Mouse (Mus musculus): Measurements from ENCODE around the gene Gas2l2. TPM values are rescaled to one million over a fixed set of nuclear protein-coding genes. Genes with fewer than 3 reads are reported as not detected.

The Gas2l2 gene
- polyA plus RNA-seq, 1 experiment from 2014 or later: 0.06 TPM

DNA sequence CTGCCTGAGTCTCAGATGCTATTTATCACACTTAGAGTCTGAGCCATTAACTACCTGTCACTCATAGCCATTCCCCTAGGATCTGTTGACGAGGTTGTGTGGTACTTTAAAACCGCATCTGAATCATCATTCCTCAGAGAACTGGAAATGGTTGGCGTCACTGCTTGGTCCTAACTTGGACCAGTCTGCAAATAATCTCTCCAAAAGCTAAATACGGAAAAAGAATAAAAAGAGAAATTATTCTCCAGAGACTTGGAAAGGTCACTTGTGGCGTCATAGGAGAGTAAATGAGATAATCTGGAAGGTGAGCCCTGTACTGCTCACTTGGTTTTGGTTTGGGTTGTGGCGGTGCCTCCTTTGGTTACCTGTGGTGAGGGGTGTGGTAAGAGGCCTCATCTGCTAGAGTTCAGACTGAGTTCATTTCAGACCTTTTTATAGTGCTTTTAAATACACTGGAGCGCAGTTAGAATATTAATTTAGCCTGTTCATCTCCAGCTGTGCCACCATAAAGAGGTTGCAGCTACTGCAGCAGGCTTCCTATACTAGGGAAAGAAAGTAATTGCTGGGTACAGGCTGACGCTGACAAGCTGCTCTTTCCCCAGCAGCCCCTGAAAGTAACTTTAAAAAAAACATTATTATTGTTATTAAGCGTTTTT lies 46.3 kb downstream of the Gas2l2 start:
- Histone ChIP-seq H3K4me3 (no peak overlapping the region), H3K36me3 (peaks cover 12% of the 10 kb centered on the region), H3K4me1 (no peaks in the 10 kb centered on the region), H3K27ac (no peak overlapping the region), H3K9me3 (no peaks in the 10 kb centered on the region), H3K27me3 (no peaks in the 10 kb centered on the region), H3K9ac (no peak overlapping the region), H3K4me2 (replicated peaks) (no peak overlapping the region)
- WGBS: 75% methylated on average over 9 of the region's 9 CpGs
- no peak for ATAC-seq (ENCODE audit: insufficient number of reproducible peaks, insufficient read depth, low FRiP score, low TSS enrichment)

- ATAC-seq (ENCODE audit: insufficient number of reproducible peaks, insufficient read depth, low FRiP score, low TSS enrichment): no peak
- no peaks in the 10 kb centered on the region for H3K9me3 ChIP-seq
- no peak overlapping the region for H3K9ac ChIP-seq
- 85% methylated on average over 7 of the region's 7 CpGs for WGBS
- H3K4me2 ChIP-seq (replicated peaks): no peak overlapping the region
- H3K27me3 ChIP-seq: no peaks in the 10 kb centered on the region
- no peaks in the 10 kb centered on the region for H3K4me1 ChIP-seq
- H3K36me3 ChIP-seq: peaks cover 26% of the 10 kb centered on the region
- H3K4me3 ChIP-seq: no peak overlapping the region
- H3K27ac ChIP-seq: no peak overlapping the region
These were observed 49.4 kb downstream of the Gas2l2 start for GRCm38 (mm10) chr11:83379745-83380341.

Other genes with a start within 250 kb of the Gas2l2 start
- 1.8 and 2.4 TPM in 2 replicates for gene Slfn3, start 238.1 kb downstream of the Gas2l2 start, polyA plus RNA-seq (2016; fragmentation: Nextera tagmentation; extraction: Ambion mirVana)
- 0.73 and 0.88 TPM in 2 replicates for gene Slfn14, start 142.7 kb downstream of the Gas2l2 start, polyA plus RNA-seq (2016; fragmentation: Nextera tagmentation; extraction: Ambion mirVana)
- gene Ap2b1, start 130.4 kb downstream of the Gas2l2 start, polyA plus RNA-seq (2016; fragmentation: Nextera tagmentation; extraction: Ambion mirVana): 65.7 and 67.9 TPM in 2 replicates
- 14.9 and 15.5 TPM in 2 replicates for gene Pex12, start 126.9 kb downstream of the Gas2l2 start, polyA plus RNA-seq (2016; fragmentation: Nextera tagmentation; extraction: Ambion mirVana)
- gene Rasl10b, start 20.3 kb downstream of the Gas2l2 start, polyA plus RNA-seq (2016; fragmentation: Nextera tagmentation; extraction: Ambion mirVana): 6.3 and 6.9 TPM in 2 replicates
- gene 1700020L24Rik, start 8.2 kb upstream of the Gas2l2 start, polyA plus RNA-seq (2016; fragmentation: Nextera tagmentation; extraction: Ambion mirVana): 0.45 and 0.60 TPM in 2 replicates
- gene Mmp28, start 33.6 kb upstream of the Gas2l2 start, polyA plus RNA-seq (2016; fragmentation: Nextera tagmentation; extraction: Ambion mirVana): 2.9 and 3.2 TPM in 2 replicates
- 14.5 and 15.5 TPM in 2 replicates for gene Taf15, start 43.6 kb upstream of the Gas2l2 start, polyA plus RNA-seq (2016; fragmentation: Nextera tagmentation; extraction: Ambion mirVana)
- not detected in 2 replicates for gene Heatr9, start 92.7 kb upstream of the Gas2l2 start, polyA plus RNA-seq (2016; fragmentation: Nextera tagmentation; extraction: Ambion mirVana)
- 0.79 TPM in 1 of 2 replicates, not detected in the other for gene Ccl5, start 101.1 kb upstream of the Gas2l2 start, polyA plus RNA-seq (2016; fragmentation: Nextera tagmentation; extraction: Ambion mirVana)
- 0.61 and 1.3 TPM in 2 replicates for gene Ccl9, start 149.2 kb upstream of the Gas2l2 start, polyA plus RNA-seq (2016; fragmentation: Nextera tagmentation; extraction: Ambion mirVana)
- 0.70 and 1.4 TPM in 2 replicates for gene Ccl6, start 163.6 kb upstream of the Gas2l2 start, polyA plus RNA-seq (2016; fragmentation: Nextera tagmentation; extraction: Ambion mirVana)
- not detected in 2 replicates for gene Rpl9-ps1, start 216.2 kb upstream of the Gas2l2 start, polyA plus RNA-seq (2016; fragmentation: Nextera tagmentation; extraction: Ambion mirVana)
- 0.51 and 0.93 TPM in 2 replicates for gene Ccl3, start 219.9 kb upstream of the Gas2l2 start, polyA plus RNA-seq (2016; fragmentation: Nextera tagmentation; extraction: Ambion mirVana)
- gene Ccl4, start 233.1 kb upstream of the Gas2l2 start, polyA plus RNA-seq (2016; fragmentation: Nextera tagmentation; extraction: Ambion mirVana): 0.26 and 0.61 TPM in 2 replicates